Mouse (Mus musculus): ENCODE results near the gene Vcl. TPM values are rescaled to one million over a fixed set of nuclear protein-coding genes. Genes with fewer than 3 reads are reported as not detected.

The Vcl gene
- total RNA-seq, 2 experiments from 2014 or later: 24.0 to 24.7 TPM

Other genes with a start within 250 kb of the Vcl start
- gene Fut11, start 234.4 kb upstream of the Vcl start, total RNA-seq (2021): 10 to 100 TPM; 18.5 to 19.7 TPM
- gene Chchd1, start 226.4 kb upstream of the Vcl start, total RNA-seq (2021): 10 to 100 TPM; 45.9 to 51.8 TPM
- gene Zswim8, start 221.8 kb upstream of the Vcl start, total RNA-seq (2021): 100 to 1,000 TPM; 152 to 155 TPM
- 10 to 100 TPM; 14.9 to 17.4 TPM for gene Ndst2, start 194.8 kb upstream of the Vcl start, total RNA-seq (2021)
- gene Camk2g, start 135.3 kb upstream of the Vcl start, total RNA-seq (2021): 100 to 1,000 TPM; 292 to 312 TPM
- gene Plau, start 92.7 kb upstream of the Vcl start, total RNA-seq (2021): 1 to 10 TPM; 5.9 to 7.8 TPM
- 10 to 100 TPM; 69.6 to 70.4 TPM for gene Ap3m1, start 123.1 kb downstream of the Vcl start, total RNA-seq (2021)
- 10 to 100 TPM; 66.5 to 76.3 TPM for gene Adk, start 123.2 kb downstream of the Vcl start, total RNA-seq (2021)

Measured in left cerebral cortex, postnatal 25 days (tissue).